Mouse (Mus musculus): ENCODE results near the gene Fam131a.

GRCm38 (mm10) chr16:20739845-20740244, 46.8 kb downstream of the Fam131a start:
- TF ChIP-seq CTCF (conservative IDR thresholded peaks at IDR 0.05; ENCODE audit: low read length), result no peak
- no peak for TF ChIP-seq NANOG (IDR thresholded peaks at IDR 0.05; ENCODE audit: borderline replicate concordance, low read length)

All from E14TG2a.4 (cell line).